Mouse (Mus musculus) olfactory bulb, adult 2 months (tissue): ENCODE data around the gene Enpp5. TPM values are rescaled to one million over a fixed set of nuclear protein-coding genes. Genes with fewer than 3 reads are reported as not detected.

Source experiments
- H3K27ac ChIP-seq: fragments of 200-500 bp; 2 replicates; pipeline ENCODE4 v1.5.1; 2012; ENCODE audit warnings: low read depth, low read length; ENCODE audit not compliant: insufficient read depth
- H3K4me1 ChIP-seq: fragments of 200-500 bp; 2 replicates; pipeline ENCODE4 v1.6.1; 2012; ENCODE audit warnings: low read length; ENCODE audit not compliant: control insufficient read depth, insufficient read depth
- H3K4me3 ChIP-seq: fragments of 200-500 bp; 2 replicates; pipeline ENCODE4 v1.5.1; 2012; ENCODE audit warnings: mild to moderate bottlenecking, low read depth, low read length, moderate library complexity; ENCODE audit not compliant: insufficient read depth
- CTCF ChIP-seq: fragments of 200-500 bp; IDR thresholded peaks from 2 replicates; pipeline ENCODE4 v1.5.1; 2012; ENCODE audit warnings: low read depth, mild to moderate bottlenecking, low read length, moderate library complexity; ENCODE audit not compliant: insufficient read depth
- POLR2A ChIP-seq: fragments of 200-500 bp; IDR thresholded peaks from 2 replicates; pipeline ENCODE4 v1.6.1; 2012; ENCODE audit warnings: mild to moderate bottlenecking, low read depth, low read length, moderate library complexity; ENCODE audit not compliant: insufficient read depth
- WGBS: fragments of 180-500 bp; shearing (Covaris S2); methylation state at CpG from one replicate; pipeline ENCODE4 v1.1.7; 2018; 5-methylcytosine and 5-hydroxymethylcytosine counted together
- polyA plus RNA-seq: library from polyadenylated mRNA; stranded (reverse); fragments of >200 nt; gene quantifications from 2 replicates; pipeline ENCODE4 v1.2.4, GENCODE M21; 2012; ENCODE audit warnings: low replicate concordance; ENCODE audit not compliant: missing spikeins, insufficient read depth, insufficient read length

The Enpp5 gene
- polyA plus RNA-seq, 1 experiment = not detected

GRCm38 (mm10) chr17:44108331-44108730 lies 29.7 kb downstream of the Enpp5 start:
- Histone ChIP-seq H3K4me3 (no peak overlapping the region), H3K4me1 (no peaks in the 10 kb centered on the region), H3K27ac (no peak overlapping the region)
- 80% methylated on average over 3 of the region's 3 CpGs for WGBS
- no peak for TF ChIP-seq CTCF
- no peak for TF ChIP-seq POLR2A

GRCm38 (mm10) chr17:44116584-44116983 lies 38.0 kb downstream of the Enpp5 start:
- H3K27ac ChIP-seq = no peak overlapping the region
- no peak overlapping the region for H3K4me3 ChIP-seq
- no peaks in the 10 kb centered on the region for H3K4me1 ChIP-seq
- TF ChIP-seq POLR2A = no peak
- TF ChIP-seq CTCF = no peak
- 87% methylated on average over 2 of the region's 2 CpGs for WGBS

- TF ChIP-seq CTCF = no peak
- TF ChIP-seq POLR2A = no peak
- H3K4me3 ChIP-seq = no peak overlapping the region
- 80% methylated on average over 2 of the region's 2 CpGs for WGBS
- no peaks in the 10 kb centered on the region for H3K4me1 ChIP-seq
- no peak overlapping the region for H3K27ac ChIP-seq
Observed at GRCm38 (mm10) chr17:44117721-44118120, 39.1 kb downstream of the Enpp5 start.

GRCm38 (mm10) chr17:44118231-44118630 lies 39.6 kb downstream of the Enpp5 start:
- 86% methylated on average over 4 of the region's 4 CpGs for WGBS
- H3K4me1 ChIP-seq = no peaks in the 10 kb centered on the region
- H3K27ac ChIP-seq = no peak overlapping the region
- no peak overlapping the region for H3K4me3 ChIP-seq
- TF ChIP-seq CTCF = no peak
- no peak for TF ChIP-seq POLR2A

GRCm38 (mm10) chr17:44121366-44122100 lies 42.9 kb downstream of the Enpp5 start:
- H3K27ac ChIP-seq = no peak overlapping the region
- no peaks in the 10 kb centered on the region for H3K4me1 ChIP-seq
- TF ChIP-seq CTCF (no peak), POLR2A (no peak)
- WGBS = 84% methylated on average over 12 of the region's 12 CpGs
- no peak overlapping the region for H3K4me3 ChIP-seq

GRCm38 (mm10) chr17:44129092-44129750 lies 50.6 kb downstream of the Enpp5 start:
- TF ChIP-seq POLR2A = no peak
- no peak for TF ChIP-seq CTCF
- Histone ChIP-seq H3K27ac (no peak overlapping the region), H3K4me1 (no peaks in the 10 kb centered on the region), H3K4me3 (no peak overlapping the region)
- WGBS = 88% methylated on average over 13 of the region's 13 CpGs

GRCm38 (mm10) chr17:44130429-44130828 lies 51.8 kb downstream of the Enpp5 start:
- WGBS = 13% methylated on average over 7 of the region's 7 CpGs
- Histone ChIP-seq H3K4me1 (no peaks in the 10 kb centered on the region), H3K27ac (no peak overlapping the region), H3K4me3 (no peak overlapping the region)
- TF ChIP-seq POLR2A (no peak), CTCF (no peak)

GRCm38 (mm10) chr17:44134106-44134505 lies 55.5 kb downstream of the Enpp5 start:
- WGBS = 73% methylated on average over 6 of the region's 6 CpGs
- no peak overlapping the region for H3K4me3 ChIP-seq
- no peak for TF ChIP-seq CTCF
- no peak for TF ChIP-seq POLR2A

GRCm38 (mm10) chr17:44134545-44134944 lies 55.9 kb downstream of the Enpp5 start:
- Histone ChIP-seq H3K27ac (no peak overlapping the region), H3K4me1 (no peaks in the 10 kb centered on the region), H3K4me3 (no peak overlapping the region)
- TF ChIP-seq CTCF (no peak), POLR2A (no peak)
- 70% methylated on average over 9 of the region's 9 CpGs for WGBS

More at GRCm38 (mm10) chr17:44134106-44134505, 55.5 kb downstream of the Enpp5 start:
- Histone ChIP-seq H3K27ac (no peak overlapping the region), H3K4me1 (no peaks in the 10 kb centered on the region)
